Mouse (Mus musculus) embryonic facial prominence, embryonic 11.5 days (tissue): ENCODE data around the gene Rabep2. TPM values are rescaled to one million over a fixed set of nuclear protein-coding genes. Genes with fewer than 3 reads are reported as not detected.

Source experiments
- ATAC-seq: fragments of 200-750 bp; cut with Nextera tagmentation; replicated peaks from 2 replicates; pipeline ENCODE4 v1.8.0; 2017; ENCODE audit warnings: low read depth; ENCODE audit not compliant: insufficient number of reproducible peaks, low FRiP score, low TSS enrichment
- DNase-seq: peaks from one replicate; pipeline ENCODE4 v3.0.0-alpha.2; 2015; ENCODE audit warnings: low spot score
- H3K27ac ChIP-seq: fragments of 300-500 bp; sonication (generic); replicated peaks from 2 replicates; pipeline ENCODE4 v1.5.1; 2014; ENCODE audit warnings: mild to moderate bottlenecking, low read depth, low read length, control low read depth
- H3K27me3 ChIP-seq: fragments of 300-500 bp; sonication (generic); 2 replicates; pipeline ENCODE4 v1.6.1; 2014; ENCODE audit warnings: mild to moderate bottlenecking, low read length, moderate library complexity, mixed read lengths; ENCODE audit not compliant: control insufficient read depth, insufficient read depth
- H3K36me3 ChIP-seq: fragments of 300-500 bp; sonication (generic); replicated peaks from 2 replicates; pipeline ENCODE4 v1.6.1; 2014; ENCODE audit warnings: low read depth, mild to moderate bottlenecking, low read length, moderate library complexity, mixed read lengths; ENCODE audit not compliant: control insufficient read depth, insufficient read depth
- H3K4me1 ChIP-seq: fragments of 300-500 bp; sonication (generic); 2 replicates; pipeline ENCODE4 v1.6.1; 2014; ENCODE audit warnings: low read length, mixed read lengths; ENCODE audit not compliant: control insufficient read depth, insufficient read depth
- H3K4me2 ChIP-seq: fragments of 300-500 bp; sonication (generic); 2 replicates; pipeline ENCODE4 v1.6.1; 2014; ENCODE audit warnings: low read depth, mild to moderate bottlenecking, control low read depth, low read length, moderate library complexity
- H3K4me3 ChIP-seq: fragments of 300-500 bp; sonication (generic); 2 replicates; pipeline ENCODE4 v1.5.1; 2014; ENCODE audit warnings: low read depth, low read length, control low read depth
- H3K9ac ChIP-seq: fragments of 300-500 bp; sonication (generic); replicated peaks from 2 replicates; pipeline ENCODE4 v1.6.1; 2014; ENCODE audit warnings: mild to moderate bottlenecking, control low read depth, low read length
- H3K9me3 ChIP-seq: fragments of 300-500 bp; sonication (generic); replicated peaks from 2 replicates; pipeline ENCODE4 v1.6.1; 2016; ENCODE audit warnings: mild to moderate bottlenecking, low read length, inconsistent platforms, mixed read lengths; ENCODE audit not compliant: control insufficient read depth
- whole genome bisulfite sequencing: fragments of 180-500 bp; shearing (Covaris S2); extraction: QIAGEN DNeasy Blood & Tissue Kit; methylation state at CpG from one replicate; pipeline ENCODE4 v1.1.7; 2014; 5-methylcytosine and 5-hydroxymethylcytosine counted together
- polyA plus RNA-seq: library from polyadenylated mRNA; unstranded; fragments of >200 nt; fragmentation: Nextera tagmentation; extraction: Ambion mirVana; gene quantifications from 2 replicates; pipeline ENCODE4 v1.2.1, GENCODE M21; 2014

The Rabep2 gene
- polyA plus RNA-seq, 1 experiment from 2014 or later, result 18.6 TPM

DNA sequence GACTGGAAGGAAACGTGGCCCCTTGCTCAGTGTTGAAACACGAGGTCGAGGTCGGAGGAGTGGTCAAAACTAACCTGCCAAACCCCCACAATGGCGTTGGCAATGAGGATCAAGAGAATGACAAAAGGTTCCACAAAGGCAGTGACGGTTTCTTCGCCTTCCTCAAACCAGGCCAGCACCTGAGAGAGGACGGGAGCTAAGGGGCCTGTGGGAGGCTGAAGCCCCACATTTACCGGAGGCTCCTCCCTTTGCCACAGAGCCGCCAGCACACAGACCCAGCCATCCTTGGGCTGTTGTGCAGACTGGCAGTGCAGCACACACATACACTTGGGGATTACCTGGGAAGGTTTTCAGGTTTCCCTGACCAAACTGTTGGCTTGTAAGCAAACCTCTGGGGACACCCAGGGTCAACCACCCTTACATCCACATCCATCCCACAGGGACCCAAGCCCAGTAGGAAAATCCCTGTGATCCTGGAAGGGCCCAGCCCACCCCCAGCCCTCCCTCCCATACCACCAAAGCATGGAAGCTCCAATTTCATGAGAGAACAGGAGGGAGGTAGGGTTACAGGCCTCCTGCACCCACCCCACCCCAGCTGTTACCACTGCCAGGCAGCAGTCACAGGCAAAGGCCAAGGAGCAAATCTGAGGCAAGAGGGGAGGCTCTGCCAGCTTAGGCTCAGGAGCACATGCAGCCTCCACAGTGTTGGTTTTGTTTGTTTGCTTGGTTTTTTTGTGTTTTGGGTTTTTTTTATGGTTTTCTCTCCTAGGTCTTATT, 32.3 kb downstream of the Rabep2 start:
- WGBS, result 49% methylated on average over 10 of the region's 10 CpGs
- DNase-seq, result peak; percentile 21
- no peaks in the 10 kb centered on the region; the same call in 1 of the 2 replicates for H3K4me1 ChIP-seq
- H3K4me3 ChIP-seq, result no peak overlapping the region
- H3K27me3 ChIP-seq, result no peaks in the 10 kb centered on the region
- 0 out of 2 replicates have a peak overlapping the region, but pooled peaks have one; percentile 6 for H3K9ac ChIP-seq
- H3K27ac ChIP-seq, result no peak overlapping the region
- no peak overlapping the region for H3K4me2 ChIP-seq
- no peaks in the 10 kb centered on the region for H3K9me3 ChIP-seq
- H3K36me3 ChIP-seq, result no peaks in the 10 kb centered on the region
- peak; percentile 31; the same call in 1 of the 2 replicates for ATAC-seq

DNA sequence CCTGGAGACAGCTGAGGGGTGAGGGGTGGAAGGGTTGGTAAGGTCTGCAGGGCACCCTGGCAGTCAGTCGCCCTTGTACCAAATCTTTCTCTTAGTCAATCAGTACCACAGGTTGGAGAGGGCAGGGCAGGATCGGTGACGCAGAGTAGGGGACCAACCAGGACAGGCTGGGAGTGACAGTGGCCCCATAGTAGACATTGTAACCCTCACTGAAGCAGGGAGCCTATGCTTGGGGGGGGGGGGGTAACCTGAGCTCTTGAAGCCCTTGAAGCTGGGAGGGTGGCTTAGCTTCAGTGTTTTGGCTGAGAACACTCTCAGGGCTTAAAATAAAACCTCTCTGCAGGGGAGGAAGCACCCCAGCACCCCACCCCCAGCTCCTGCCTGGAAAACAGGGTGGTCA, 33.1 kb downstream of the Rabep2 start:
- H3K4me3 ChIP-seq, result no peak overlapping the region
- H3K36me3 ChIP-seq, result no peaks in the 10 kb centered on the region
- H3K4me1 ChIP-seq, result no peaks in the 10 kb centered on the region; the same call in 1 of the 2 replicates
- H3K9me3 ChIP-seq, result no peaks in the 10 kb centered on the region
- H3K9ac ChIP-seq, result no peak overlapping the region
- 47% methylated on average over 3 of the region's 3 CpGs for WGBS
- no peaks in the 10 kb centered on the region for H3K27me3 ChIP-seq
- no peak for DNase-seq
- H3K4me2 ChIP-seq, result no peak overlapping the region
- no peak overlapping the region for H3K27ac ChIP-seq
- ATAC-seq, result 0 out of 2 replicates have a peak, but pooled peaks have one; percentile 24

GRCm38 (mm10) chr7:126463004-126463403, 34.4 kb downstream of the Rabep2 start, which contains the start of gene Atp2a1:
TSS of gene Atp2a1 (minus strand) at chr7:126463108.
- H3K27ac ChIP-seq, result no peak within 1 kb of the TSS
- 33% methylated on average over 5 of the region's 5 CpGs for WGBS
- H3K36me3 ChIP-seq, result no peaks in the 10 kb centered on the region; the same call in 1 of the 2 replicates
- H3K9ac ChIP-seq, result no peak within 1 kb of the TSS; the same call in 1 of the 2 replicates
- no peak within 1 kb of the TSS for H3K4me2 ChIP-seq
- no peak within 1 kb of the TSS for H3K4me3 ChIP-seq
- no peaks in the 10 kb centered on the region for H3K9me3 ChIP-seq
- no peak for DNase-seq
- H3K4me1 ChIP-seq, result no peaks in the 10 kb centered on the region; the same call in 1 of the 2 replicates
- ATAC-seq, result no peak
- no peaks in the 10 kb centered on the region for H3K27me3 ChIP-seq

- no peak overlapping the region for H3K4me2 ChIP-seq
- no peak overlapping the region for H3K27ac ChIP-seq
- ATAC-seq (no peak), DNase-seq (no peak)
- 53% methylated on average over 4 of the region's 4 CpGs for WGBS
- peaks cover 3% of the 10 kb centered on the region; the same call in 1 of the 2 replicates for H3K36me3 ChIP-seq
- no peaks in the 10 kb centered on the region for H3K27me3 ChIP-seq
- H3K9ac ChIP-seq, result no peak overlapping the region; the same call in 1 of the 2 replicates
- no peaks in the 10 kb centered on the region; the same call in 1 of the 2 replicates for H3K4me1 ChIP-seq
- H3K4me3 ChIP-seq, result no peak overlapping the region
- H3K9me3 ChIP-seq, result no peaks in the 10 kb centered on the region
Measured at GRCm38 (mm10) chr7:126463547-126463946, 35.0 kb downstream of the Rabep2 start.

- ATAC-seq (no peak), DNase-seq (no peak)
- Histone ChIP-seq H3K9me3 (no peaks in the 10 kb centered on the region), H3K4me2 (no peak overlapping the region), H3K4me3 (no peak overlapping the region), H3K27me3 (no peaks in the 10 kb centered on the region), H3K27ac (no peak overlapping the region), H3K36me3 (peaks cover 3% of the 10 kb centered on the region; the same call in 1 of the 2 replicates), H3K9ac (no peak overlapping the region; the same call in 1 of the 2 replicates), H3K4me1 (no peaks in the 10 kb centered on the region; the same call in 1 of the 2 replicates)
- WGBS, result 66% methylated on average over 4 of the region's 4 CpGs
Measured at GRCm38 (mm10) chr7:126464121-126464520, 35.6 kb downstream of the Rabep2 start.

DNA sequence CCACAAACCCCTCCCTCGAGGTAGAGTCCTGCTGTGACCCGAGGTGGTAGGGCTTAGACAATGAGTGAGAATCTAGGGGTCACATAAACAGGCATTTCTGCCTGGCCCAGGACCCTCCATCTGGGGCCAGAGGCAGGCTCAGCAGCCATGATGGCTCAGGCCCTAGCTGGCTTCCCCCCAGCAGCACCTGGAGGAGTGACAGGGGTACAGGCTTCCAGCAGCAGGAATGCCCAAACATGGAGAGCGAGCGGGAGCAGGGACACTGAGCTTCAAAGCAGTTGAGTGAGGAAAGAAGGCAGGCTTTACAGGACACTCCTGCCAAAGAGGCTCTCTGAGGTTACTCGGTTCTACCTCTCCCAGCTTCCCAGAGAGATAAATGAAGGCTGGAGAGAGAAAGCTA, 36.3 kb downstream of the Rabep2 start:
- Histone ChIP-seq H3K9me3 (no peaks in the 10 kb centered on the region), H3K9ac (no peak overlapping the region), H3K4me3 (no peak overlapping the region), H3K27ac (no peak overlapping the region), H3K27me3 (no peaks in the 10 kb centered on the region), H3K4me1 (no peaks in the 10 kb centered on the region; the same call in 1 of the 2 replicates), H3K36me3 (peaks cover 3% of the 10 kb centered on the region; the same call in 1 of the 2 replicates), H3K4me2 (no peak overlapping the region)
- DNase-seq, result no peak
- no peak for ATAC-seq
- 44% methylated on average over 5 of the region's 5 CpGs for WGBS

- peaks cover 3% of the 10 kb centered on the region; the same call in 1 of the 2 replicates for H3K36me3 ChIP-seq
- ATAC-seq (no peak), DNase-seq (no peak)
- H3K4me1 ChIP-seq, result no peaks in the 10 kb centered on the region; the same call in 1 of the 2 replicates
- no peaks in the 10 kb centered on the region for H3K9me3 ChIP-seq
- no peaks in the 10 kb centered on the region for H3K27me3 ChIP-seq
- no peak overlapping the region for H3K4me3 ChIP-seq
- no peak overlapping the region for H3K9ac ChIP-seq
- 53% methylated on average over 7 of the region's 7 CpGs for WGBS
- no peak overlapping the region for H3K4me2 ChIP-seq
- no peak overlapping the region for H3K27ac ChIP-seq
Measured at GRCm38 (mm10) chr7:126465246-126466030, 36.9 kb downstream of the Rabep2 start.
